Mouse (Mus musculus) left cerebral cortex, postnatal 4 days (tissue): ENCODE measurements around the gene Mrm3. TPM values are rescaled to one million over a fixed set of nuclear protein-coding genes. Genes with fewer than 3 reads are reported as not detected.
"Not testable (repeated sequence)": the region's sequence is repeated elsewhere in the genome, so short reads cannot be mapped to it uniquely, and the experiment has no call there.

Source experiments
- DNase-seq: peaks from one replicate; pipeline ENCODE4 v3.0.0-alpha.2; 2022
- intact Hi-C: fragments of 180-260 bp; cut with DNase I; formaldehyde crosslinking; loops from one replicate; pipeline ENCODE4 v1.15.1; 2025
- total RNA-seq, 2 experiments: library from RNA; stranded (reverse); gene quantifications; 2 replicates each; pipeline ENCODE4 v1.2.3; 2021

Gene Mrm3
- 10 to 100 TPM; 14.0 to 16.8 TPM for total RNA-seq

DNA sequence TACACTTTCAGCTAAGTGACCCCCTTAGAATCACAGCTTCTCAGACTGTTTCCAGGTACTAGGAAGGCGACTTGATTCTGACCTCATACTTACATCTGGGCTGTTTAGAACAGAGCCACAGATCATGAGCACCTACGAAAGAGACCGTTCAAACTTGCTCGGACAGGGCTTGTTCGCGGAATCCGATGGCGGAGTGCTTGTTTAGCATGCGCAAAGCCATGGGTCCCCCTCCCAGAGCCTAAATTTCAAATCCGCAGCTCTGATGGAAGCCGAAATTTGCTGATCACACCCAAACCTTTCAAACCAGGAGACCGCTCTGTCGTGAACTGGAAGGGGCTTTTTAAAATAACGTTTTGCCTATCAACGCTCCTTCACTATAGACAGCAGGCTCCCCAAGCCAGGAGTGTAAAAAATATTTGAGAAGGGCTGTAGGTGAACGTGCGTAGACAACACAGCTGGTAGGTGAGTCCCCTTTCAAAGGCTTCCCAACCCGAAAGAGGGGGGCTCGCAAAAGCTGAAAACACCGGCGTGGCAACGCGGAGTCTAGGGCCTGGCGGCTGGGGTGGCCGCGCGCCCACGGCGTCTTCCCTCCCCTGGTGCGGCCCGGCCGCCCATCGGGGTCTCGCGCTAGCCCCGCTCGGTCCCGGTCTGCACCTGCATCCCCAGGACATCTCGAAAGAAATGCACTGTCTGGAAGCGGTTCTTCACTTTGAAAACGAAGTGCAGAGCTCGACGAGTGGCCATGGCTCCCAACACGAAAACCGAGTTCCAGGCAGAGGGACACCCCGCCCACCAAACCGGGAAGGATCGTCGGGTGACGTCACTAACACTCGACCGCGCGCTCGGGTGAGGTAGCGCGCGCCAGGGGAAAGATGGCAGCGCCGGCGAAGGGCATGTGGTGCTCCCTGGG, at the start of gene Mrm3, which contains the start of gene Glod4:
Gene Mrm3, plus strand, starts transcription at position 815 of the 910 bp plus-strand sequence.
Gene Glod4, minus strand, starts transcription at position 825 of the 910 bp plus-strand sequence.
- intact Hi-C loops: no loop called here
- peak; percentile 94 for DNase-seq

DNA sequence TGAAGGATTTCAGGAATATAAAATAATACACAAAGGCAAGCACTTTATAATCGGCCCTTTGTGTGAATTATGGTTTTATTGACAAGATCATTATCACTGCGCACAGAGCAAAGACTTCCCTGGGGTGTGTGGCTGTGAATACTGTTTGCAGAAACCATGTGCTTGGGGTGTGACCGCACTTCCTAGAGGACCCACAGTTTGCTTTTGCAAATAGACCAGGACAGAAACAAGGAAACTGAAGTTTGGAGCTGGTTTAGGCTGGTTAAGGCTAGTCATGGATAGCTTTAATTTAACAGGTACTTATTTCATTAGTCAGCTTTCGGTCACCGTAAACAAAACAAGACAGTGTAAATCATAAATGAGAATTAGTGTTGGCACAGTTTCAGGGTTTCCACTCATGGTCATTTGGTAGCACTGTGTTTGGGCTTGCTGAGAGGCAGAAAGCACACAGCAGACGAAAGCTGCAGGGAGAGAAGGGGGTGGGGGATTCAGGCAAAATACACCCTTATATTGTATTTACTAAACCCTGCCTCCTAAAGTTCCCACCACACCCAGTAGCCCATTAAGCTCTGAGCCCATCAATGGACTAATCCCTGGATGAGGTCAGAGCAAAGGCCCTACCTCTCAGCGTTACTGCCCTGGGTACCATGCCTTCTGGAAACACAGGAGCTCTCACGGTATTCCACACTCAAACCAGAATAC, 47.1 kb upstream of the Mrm3 start:
- no peak for DNase-seq
- intact Hi-C loops: no loop called here

DNA sequence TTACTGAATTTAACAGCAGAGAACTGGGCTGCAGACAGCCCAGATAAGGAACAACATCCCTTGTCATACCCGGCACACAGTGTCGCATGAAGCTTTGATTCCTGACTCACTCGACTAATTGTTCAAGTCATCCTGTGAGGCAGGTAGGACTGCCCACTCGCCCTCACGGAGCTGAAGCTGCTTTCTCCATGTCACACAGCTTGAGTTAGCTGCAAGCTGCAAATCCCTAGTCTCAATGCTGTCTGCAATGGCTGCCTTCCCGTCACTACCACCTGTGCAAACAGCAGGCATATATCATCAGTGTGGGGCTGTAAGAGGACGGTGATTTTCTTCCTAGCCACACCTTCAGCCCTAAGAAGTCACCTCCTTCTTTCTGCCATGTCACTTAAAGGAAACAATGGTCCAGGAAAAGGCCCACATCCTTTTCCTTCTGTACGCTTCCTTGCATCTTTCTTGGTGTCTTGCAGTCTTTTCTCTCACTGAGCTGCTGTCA, 46.5 kb upstream of the Mrm3 start:
- intact Hi-C loops: no loop called here
- no peak for DNase-seq

DNA sequence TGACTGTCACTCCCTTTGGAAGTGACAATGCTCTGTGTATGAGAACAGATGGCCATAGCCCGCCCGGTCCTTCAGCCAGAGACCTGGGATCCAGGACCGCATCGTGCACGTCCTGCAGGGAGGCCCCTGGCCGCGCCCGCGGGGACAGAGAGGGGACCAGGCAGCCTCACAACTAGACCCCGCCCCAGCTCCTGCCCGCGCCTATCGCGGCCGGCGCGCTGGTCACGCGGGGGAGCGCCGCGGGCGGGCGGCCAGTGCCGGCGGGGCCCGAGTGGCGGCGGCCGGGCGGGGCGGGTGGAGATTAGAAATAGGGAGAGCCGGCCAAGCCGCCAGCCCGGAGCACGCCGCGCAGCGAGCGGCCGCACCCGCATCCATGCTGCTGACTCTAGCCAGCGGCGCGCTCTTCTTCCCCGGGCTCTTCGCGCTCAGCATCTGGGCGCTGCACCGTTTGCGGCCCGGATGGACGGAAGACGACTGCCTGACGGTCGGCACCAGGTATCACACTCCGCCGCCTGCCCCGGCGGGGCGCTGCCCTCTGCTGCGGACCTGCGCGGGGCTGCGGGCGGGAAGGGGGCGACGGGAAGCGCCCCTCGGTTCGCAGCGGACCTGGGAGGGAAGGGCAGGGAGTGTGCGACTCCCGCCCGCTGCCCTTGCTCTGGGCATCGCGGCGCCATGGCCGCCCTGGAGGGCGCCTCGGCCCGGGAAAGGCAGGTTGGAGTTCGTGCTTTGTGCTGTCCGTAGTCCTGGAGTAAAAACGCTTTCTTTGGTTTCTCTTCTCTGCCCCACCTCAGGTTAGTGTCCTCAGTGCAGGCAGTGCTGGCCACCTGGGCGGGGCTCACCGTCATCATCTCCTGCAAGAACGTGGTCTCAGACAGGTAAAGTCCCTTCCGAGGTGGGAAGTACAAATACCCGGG, 41.5 kb upstream of the Mrm3 start:
- intact Hi-C loops: no loop called here
- DNase-seq: peak; percentile 88

DNA sequence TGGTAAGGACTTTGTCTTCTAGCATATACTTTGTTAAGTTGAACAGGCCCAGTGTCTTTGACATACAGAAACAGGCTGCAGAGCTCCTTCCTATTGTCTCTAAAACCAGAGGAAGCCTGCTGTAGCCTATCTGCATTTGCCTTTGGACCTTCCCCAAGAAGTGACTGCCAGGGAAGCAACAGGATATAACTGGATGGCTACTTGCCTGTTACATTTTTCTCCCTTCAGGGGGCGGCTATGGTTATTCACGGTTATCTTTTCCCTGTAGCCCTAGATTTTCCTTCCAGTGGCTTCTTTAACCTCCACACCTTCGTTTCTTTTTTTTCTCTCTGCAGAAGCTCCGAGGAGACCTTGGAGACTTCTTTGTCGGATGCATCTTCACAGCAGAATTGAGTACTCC, 36.7 kb upstream of the Mrm3 start:
- intact Hi-C loops: no loop called here
- no peak for DNase-seq

DNA sequence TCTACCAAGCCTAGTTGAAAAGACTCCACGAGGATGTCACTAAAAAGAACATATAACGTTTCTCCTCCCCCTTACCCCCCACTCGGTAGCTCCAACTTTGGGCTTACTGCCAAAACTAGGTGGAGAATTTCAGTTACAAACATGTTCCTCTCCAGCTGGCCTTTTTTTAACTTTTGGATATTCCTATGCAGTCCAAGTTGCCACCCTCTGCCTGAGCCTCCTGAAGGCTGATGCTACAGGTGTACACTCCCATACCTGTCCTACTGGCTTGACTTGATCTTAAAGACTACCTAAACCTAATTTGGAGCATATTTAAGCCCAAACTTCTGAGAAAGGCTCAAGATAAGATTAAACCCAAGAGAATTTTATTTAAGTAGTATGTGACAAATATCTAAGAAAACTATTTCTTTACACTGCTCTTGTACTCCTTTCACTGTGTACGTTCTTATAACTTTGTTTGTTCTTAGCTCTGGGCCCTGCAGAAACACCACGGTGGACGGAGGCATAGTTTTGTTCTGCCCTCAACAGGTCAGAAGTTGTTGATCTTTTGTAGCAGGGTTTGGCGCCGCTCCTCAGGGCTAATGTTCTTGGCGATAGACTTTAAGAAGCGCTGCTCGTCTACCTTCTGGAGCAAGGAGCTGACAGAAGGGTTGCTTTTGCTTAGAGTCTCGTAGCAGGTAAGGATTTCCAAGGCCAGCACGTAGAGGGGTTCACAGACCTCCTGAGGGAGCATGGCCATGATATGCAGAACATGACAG, 33.1 kb upstream of the Mrm3 start:
- intact Hi-C loops: no loop called here
- DNase-seq: no peak

DNA sequence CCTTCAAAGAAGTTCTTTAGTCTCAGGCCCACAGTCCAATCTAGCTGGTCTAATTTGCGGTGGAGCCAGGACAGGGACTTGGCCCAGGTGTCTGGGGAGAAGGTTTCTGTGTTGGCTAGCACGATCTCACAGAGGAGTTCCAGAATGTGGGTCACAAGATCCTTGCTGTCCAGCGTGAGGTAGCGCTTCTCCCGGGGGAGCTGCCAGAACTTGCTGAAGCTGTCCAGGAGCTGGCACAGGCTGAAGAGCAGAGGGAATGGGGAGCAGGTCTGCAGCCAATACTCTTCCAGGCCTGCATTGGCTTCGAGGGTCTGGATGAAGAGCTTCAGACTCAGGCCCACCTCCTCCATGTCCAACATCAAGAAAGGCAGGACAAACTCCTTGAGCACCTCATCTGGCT, 31.9 kb upstream of the Mrm3 start:
- intact Hi-C loops, DNase-seq: not testable (repeated sequence)

DNA sequence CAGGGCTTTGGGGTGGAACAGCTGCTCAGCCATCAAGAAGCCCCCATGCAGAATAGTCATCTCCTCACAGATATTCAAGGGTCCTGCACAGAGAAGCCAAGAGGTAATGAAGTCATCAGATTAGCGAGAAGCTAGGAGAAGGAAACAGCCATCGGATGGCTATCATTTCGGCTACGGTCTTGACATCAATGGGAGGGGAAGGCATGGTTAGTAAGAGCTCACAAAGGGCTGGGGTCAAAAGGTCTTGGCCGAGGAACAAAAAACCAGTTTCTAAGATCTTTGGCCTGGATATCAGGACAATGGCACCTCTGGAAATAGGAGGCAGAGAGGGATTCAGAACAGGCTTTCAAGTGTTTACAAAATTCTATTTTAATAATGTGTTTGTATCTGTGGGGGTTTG, 29.7 kb upstream of the Mrm3 start:
- DNase-seq: no peak
- intact Hi-C loops: no loop called here

DNA sequence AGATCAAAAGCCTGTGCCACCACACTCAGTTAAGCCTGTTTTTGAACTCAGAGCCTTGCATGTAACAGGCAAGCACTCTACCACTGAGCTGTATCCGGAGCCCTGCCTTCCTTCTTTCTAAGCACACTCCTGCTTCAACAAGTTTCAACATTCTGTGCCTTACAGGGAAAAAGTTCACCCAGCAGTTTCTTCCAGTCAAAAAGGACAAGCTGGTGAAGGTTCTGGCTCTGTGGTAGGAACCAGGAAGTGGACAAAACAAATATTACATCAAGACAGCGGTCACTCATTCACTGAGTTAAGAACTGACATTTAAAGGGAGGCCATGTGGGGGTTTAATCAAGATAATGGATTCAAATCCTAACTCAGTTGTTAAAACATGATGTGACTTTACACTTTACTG, 28.5 kb upstream of the Mrm3 start:
- DNase-seq: no peak
- intact Hi-C loops: no loop called here

DNA sequence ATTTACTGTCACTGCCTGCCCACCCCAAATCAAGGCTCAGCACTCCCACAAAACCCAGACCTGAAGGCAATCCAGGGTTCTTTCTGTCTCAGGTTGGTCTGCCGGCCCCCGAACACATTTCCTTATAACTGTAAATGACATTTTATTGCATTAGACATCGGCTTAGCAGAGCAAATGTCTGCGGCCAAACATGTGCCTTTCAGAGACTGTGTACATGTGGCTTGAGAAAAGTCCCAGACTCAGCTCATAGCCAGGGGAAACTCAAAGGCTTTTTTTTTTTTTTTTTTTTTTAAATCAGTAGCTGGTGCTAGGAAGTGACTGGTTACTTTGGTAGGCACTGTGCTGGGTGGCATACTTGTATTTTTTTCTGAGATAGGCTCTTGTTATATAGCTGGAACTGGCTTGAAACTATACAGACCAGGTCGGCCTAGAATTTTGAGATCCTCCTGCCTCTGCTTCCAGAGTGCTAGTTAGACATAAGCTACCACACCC, 27.4 kb upstream of the Mrm3 start:
- DNase-seq: no peak

DNA sequence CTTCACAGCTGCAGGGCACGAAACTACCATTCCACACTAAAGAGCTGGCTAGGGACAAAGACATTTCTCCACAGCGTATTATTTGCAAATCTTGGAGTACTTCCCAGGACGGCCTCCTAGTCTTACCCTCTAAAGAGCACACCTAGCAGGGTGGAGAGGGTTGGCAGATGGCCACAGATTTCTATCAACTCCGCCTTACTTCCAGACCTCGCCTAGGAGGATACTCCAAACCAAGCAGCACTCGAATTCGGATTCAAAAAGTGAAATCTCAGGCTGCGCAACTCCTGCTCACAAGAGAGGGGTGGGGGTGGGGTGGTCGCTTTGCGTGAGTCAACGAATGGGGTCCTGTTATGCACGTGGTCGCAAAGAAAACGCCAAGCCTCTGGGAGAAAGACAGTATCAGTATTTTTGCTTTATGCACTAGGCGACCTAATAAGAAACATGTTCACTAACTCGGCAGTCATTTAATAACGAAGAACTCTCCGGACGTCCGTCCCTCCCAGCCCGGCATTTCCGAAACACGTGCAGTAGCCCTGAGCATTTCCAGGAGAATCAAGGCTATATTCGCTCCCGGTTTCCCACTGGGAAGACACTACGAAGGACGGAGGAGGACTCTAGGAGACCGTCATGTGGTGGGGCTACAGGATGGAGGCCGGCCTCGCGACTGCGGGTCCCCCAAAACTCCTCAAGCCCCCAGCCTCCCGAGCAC, 26.7 kb upstream of the Mrm3 start:
- intact Hi-C loops: no loop called here
- DNase-seq: peak; percentile 15

More for the DNA sequence above, 27.4 kb upstream of the Mrm3 start:
- intact Hi-C loops: no loop called here

DNA sequence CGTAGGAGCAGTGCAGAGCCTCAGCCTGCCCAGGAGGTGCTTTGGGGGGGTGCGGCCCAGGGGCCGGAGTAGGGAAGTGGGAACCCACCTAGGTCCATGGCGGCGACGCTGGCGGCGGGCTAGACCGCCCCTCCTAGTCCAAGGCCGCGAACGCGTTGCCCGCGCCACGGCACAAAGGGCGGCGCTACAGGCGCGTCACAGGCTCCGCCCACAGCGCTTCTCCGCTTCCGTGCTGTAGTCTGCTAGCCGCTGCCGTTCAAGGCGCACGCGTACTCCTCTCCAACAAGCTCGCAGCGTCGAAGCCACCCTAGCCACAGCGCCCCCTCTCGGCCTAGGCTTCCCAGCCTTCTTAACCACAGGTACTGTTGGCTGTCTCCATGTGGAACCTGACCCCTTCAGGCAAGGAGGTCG, 26.1 kb upstream of the Mrm3 start, which contains the start of the genes Dbil5 and Gemin4:
Gene Dbil5, plus strand, starts transcription at position 219 of the 411 bp plus-strand sequence.
Gene Gemin4, minus strand, starts transcription at position 275 of the 411 bp plus-strand sequence.
- intact Hi-C loops: no loop called here

DNA sequence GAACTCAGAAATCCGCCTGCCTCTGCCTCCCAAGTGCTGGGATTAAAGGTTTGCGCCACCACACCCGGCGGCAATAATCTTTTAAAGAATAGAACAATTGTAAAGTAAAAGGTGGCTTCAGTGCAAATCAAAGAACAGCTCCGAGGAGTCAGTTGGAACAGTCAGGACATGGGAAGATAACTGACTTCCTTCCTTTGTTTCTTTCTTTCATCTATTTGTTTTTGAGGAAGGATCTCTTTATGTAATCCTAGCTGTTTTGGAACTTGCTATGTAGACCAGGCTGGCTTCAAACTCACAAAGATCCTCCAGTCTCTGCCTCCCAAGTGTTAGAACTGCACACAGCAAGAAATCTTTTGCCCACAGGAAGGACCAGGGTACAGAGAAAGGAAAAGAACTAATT, 18.9 kb upstream of the Mrm3 start:
- intact Hi-C loops: no loop called here
- no peak for DNase-seq

More for the DNA sequence above, 26.1 kb upstream of the Mrm3 start, which contains the start of the genes Dbil5 and Gemin4:
- DNase-seq: peak; percentile 98

DNA sequence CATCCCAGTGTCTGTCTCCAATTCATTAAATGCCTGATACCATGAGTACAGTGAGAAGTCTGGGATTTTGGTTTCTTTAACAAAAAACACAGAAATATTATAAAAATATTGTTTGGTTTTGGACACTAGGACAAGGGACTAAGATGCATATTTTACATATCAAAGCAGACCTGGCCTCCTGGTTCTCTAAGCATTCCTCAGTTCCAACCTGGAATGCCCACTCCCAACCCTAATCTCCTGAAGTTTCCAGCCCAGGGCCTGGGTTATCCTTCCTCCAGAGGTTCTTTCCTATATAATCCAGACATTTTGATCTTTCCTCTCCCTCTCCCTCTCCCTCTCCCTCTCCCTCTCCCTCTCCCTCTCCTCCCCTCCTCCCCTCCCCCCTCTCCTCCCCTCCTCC, 18.5 kb upstream of the Mrm3 start:
- no peak for DNase-seq
- intact Hi-C loops: no loop called here

DNA sequence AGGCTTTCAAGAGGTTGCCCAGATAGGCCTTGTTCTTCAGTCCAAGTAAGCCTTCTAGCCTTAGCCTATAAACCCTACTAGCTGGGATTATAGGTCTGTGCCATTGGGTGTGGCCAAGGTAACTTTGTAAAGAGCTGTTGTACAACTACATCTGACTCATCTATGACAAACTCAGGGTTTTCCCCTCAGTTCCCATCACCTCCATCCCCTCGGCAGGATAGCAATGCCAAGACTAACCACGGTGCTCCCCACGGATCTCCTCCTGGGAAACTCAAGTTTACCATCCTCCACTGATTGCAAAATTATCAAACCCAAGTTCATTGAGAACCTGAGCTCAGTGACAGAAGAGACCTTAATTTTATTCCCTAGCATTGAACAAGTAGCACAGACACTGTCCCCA, 7.4 kb upstream of the Mrm3 start:
- intact Hi-C loops: no loop called here

DNA sequence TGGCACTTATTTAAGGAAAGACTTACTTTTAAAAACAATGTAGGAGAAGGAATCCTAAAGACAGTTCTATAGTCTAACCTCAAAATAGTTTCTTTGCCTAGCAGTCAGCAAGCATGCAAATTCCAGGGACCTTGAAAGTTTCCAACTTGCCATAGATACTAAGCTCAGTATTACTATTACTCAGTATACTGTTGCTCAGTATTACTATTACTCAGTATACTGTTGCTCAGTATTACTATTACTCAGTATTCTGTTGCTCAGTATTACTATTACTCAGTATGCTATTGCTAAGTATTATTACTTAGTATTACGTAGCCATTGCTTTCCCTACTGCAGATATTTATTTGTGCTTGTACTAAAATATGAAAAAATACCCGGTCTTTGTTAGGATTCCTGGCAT, 3.8 kb upstream of the Mrm3 start:
- DNase-seq: no peak
- intact Hi-C loops: no loop called here

More for the DNA sequence above, 7.4 kb upstream of the Mrm3 start:
- DNase-seq: no peak

DNA sequence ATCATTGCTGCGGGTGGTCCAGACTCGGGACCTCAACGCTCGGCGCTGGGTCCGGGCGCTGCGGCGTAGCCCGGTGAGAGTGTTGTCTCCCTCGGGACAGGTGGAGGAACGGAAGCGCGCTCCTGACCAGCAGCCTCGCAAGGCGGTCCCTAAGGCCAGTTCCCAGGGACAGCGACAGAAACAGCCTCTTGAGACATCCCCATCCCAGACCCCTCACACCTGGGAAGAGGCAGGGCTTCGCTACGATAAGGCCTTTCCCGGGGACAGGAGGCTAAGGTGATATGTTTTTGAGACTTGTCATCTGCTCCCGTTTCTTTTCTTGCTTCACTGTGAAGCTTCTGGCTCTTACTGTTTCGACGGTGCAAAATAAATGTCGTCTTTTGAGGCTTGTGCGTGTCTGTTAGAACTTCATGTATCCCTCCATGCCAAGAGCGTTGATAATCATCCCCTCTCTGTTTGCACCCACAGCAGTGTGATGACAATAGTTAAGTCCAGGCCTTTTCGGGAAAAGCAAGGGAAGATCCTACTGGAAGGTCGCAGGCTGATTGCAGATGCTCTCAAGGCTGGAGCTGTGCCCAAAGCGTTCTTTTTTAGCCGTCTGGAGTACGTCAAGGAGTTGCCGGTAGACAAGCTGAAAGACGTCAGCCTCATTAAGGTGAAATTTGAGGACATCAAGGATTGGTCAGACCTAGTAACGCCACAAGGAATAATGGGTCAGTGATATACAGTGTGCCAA, 464 bp downstream of the Mrm3 start:
- no peak for DNase-seq
- intact Hi-C loops: no loop called here

DNA sequence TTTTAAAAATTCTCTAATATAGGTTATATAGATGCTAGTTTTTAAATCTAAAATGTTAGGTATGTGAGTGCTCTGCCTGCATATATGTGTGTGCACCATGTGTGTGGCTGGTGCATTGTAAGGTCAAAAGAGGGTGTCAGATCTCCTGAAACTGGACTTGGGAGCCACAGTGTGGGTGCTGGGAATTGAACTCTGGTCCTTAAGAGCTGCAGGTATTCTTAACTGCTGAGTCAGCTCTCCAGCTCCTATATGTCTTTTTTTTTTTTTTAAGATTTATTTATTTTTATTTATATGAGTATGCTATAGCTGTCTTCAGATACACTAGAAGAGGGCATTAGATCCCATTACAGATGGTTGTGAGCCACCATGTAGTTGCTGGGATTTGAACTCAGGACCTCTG, 2.9 kb downstream of the Mrm3 start:
- intact Hi-C loops: no loop called here

More for the DNA sequence above, 2.9 kb downstream of the Mrm3 start:
- DNase-seq: no peak
